Mouse (Mus musculus): ENCODE measurements at regions not wholly inside any gene's neighbourhood (a gene's known extent, or its start where the extent isn't known, plus 50 kb on each side); places are given as distances from the start of the nearest gene placed in this dataset.
A peak's percentile ranks its signal among the peaks of the same experiment; 100 is the strongest.

DNA sequence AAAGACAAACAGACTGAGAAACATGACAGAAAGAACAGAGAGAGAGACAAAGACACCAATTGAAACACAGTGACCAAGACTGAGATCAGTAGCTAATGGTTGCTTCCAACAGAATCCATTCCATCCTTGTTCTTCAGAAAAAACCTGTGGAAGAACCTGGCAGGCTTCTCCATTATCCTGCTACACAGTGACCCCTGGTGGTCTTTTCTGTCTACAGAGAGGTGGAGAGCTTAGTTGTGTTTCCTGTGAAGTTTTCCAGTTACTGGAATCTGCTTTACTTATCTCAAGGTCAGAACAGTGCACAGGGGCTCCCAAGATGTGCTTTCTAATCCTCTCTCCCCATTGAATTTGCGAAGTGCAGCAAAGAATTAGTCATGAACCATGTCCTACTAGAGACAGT is 339.1 kb upstream of the Msl3l2 start:
- peak in 1 of 2 experiments; percentile 10 for DNase-seq (ENCODE audit: low spot score in 2 of 2)

DNA sequence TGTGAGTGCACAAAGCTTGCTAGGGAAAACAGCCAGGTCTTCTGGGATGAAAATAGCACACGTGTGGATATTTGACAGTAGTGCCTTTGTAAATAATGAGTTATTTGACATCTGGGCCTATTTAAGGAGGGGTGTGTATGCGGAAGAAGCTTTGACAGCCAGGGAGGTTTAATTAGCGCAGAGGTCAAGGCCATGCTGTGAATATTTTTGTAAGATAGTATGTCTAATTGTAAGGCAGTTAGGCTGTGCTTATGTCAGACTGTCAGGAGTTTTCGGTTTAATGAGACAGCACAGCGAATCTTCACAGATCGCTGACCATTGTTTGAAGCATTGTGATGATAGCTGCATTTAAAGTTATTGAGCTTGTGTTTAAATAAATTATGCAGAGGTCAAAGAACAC is 337.1 kb upstream of the Msl3l2 start:
- no peak for DNase-seq (ENCODE audit: low spot score in 2 of 2)

DNA sequence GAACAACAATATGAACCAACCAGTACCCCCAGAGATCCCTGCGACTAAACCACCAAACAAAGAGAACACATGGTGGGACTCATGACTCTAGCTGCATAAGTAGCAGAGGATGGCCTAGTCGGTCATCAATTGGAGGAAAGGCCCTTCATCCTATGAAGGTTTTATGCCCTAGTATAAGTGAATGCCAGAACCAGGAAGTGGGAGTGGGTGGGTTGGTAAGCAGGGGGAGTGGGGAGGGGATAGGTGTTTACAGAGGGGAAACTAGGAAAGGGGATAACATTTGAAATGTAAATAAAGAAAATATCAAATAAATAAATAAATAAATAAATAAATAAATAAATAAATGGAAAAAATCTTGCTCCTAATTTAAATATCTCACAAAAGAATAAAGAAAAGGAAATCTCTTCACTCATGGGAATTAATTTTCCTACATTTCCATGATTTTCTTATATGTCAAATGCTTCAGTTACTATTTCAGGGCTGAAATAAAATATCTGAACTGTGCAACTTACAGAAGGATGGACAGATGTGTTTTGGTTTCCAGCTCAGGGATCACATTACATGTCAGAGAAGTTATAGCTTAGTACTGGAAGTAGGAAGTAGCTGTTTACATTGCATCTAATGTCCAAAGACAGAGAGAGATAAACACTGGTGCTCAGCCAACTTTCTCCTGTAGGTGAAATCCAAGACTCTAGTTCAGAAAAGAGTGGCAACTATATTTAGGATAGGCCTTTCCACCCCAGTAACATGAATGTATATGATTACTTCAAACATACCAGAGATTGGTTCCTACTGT is 323.8 kb upstream of the Msl3l2 start:
- no peak for DNase-seq (ENCODE audit: low spot score in 2 of 2)

DNA sequence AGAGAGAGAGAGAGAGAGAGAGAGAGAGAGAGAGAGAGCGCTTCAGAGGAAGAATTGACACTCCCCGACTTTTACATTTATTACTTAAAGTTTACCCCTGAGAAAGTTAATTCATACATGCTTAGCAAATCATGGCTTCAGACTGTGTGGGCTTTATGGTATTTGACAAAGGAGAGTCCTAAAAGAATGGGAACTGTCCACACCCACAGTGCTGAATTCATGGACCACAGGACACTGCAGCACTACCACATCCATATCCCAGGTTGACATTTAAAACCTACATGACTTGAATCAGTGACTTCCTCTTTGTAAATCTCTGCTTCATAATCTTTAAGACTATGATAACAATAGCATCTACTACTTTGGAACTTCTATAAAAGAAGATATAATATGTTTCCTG is 292.8 kb upstream of the Msl3l2 start:
- DNase-seq (ENCODE audit: low spot score in 2 of 2): no peak

DNA sequence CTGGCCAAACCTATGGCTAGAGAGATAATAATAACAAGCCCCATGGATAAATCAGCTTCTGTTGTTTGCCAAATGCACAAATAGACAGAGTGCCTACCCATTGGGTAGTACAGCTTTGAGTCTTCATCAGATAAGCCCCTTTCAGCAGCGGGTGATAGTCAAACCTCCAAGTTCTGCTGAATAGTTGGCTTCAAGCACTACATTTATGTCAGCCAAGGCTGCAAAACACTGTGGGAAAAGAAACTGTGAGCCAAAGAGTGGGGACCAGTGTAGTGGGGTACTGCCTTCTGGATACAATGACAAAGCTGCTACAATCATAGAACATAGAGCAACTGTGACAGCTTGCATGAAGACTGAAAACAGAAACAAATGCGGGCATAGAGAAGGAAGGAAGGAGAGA is 255.4 kb upstream of the Msl3l2 start:
- no peak for DNase-seq (ENCODE audit: low spot score in 2 of 2)

DNA sequence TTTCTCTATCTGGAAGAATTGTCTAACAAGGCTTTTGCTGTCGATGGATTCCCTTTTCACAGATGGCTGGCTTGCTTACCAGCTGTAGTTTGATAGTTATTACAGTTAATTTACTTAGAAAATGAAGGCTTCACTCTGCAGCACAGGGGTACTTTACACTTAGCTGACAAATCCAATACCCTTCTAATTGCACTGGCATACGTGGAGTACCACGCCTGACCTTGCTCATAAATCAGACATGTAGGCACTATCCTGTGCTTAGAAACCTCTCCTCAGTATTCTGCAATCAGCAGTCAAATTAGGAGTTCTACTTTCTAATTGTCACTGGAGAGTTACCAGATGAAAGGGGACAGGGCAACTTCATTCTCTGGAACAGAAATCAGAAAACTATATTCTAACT is 214.1 kb upstream of the Msl3l2 start:
- DNase-seq (ENCODE audit: low spot score in 2 of 2): no peak

DNA sequence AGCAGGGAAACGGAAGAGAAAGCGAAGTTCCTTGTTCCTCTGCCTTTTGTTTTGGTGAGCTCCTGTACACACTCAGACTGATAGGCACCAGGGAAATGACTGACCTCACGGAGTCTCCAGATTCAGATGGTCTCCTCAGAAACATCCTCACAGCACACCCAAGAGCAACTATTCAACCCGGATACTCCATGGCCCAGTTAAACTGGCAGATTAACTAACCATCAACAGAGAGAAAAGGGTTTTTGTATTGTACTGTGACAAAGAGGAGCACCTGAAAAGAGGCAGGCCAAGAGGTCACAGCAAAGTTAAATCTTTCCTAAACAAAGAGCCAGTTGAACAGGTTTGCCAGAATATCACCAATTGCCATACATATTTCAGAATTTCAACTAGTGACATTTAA is 177.6 kb upstream of the Msl3l2 start:
- DNase-seq (ENCODE audit: low spot score in 2 of 2): no peak

DNA sequence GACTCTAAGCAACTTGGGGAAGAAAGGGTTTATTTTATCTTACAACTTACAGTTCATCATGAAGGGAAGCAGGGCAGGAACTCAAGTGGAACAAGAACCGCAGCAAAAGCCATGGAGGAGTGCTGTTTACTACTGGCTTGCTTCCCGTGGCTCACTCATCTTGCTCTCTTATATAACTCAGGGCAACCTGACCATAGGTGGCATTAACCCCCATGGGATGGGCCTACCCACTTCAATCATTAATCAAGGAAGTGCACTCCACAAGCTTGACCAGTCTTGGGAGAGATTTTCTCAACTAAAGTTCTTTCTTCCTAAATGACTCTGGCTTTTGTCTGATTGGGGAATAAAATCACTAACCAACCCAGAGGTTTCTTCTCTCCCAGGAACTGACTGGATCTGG is 172.7 kb upstream of the Msl3l2 start:
- DNase-seq (ENCODE audit: low spot score in 2 of 2): no peak

DNA sequence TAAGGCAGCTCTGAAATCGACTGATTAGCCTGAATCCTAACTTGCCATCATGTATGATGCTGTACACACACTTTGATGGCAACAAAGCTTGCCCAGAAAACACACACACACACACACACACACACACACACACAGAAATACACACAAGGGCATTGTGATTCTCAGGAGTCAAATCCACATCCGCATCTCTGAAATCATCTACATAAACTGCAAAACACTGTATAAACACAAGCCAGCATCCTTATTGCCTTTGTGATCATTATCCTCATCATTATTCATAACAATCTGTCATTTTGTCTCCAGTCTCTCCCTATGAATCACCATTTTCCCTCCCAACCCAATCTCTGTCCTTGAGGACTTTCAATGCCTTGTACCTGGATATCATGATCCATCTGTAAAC is 171.3 kb upstream of the Msl3l2 start:
- no peak for DNase-seq (ENCODE audit: low spot score in 2 of 2)

DNA sequence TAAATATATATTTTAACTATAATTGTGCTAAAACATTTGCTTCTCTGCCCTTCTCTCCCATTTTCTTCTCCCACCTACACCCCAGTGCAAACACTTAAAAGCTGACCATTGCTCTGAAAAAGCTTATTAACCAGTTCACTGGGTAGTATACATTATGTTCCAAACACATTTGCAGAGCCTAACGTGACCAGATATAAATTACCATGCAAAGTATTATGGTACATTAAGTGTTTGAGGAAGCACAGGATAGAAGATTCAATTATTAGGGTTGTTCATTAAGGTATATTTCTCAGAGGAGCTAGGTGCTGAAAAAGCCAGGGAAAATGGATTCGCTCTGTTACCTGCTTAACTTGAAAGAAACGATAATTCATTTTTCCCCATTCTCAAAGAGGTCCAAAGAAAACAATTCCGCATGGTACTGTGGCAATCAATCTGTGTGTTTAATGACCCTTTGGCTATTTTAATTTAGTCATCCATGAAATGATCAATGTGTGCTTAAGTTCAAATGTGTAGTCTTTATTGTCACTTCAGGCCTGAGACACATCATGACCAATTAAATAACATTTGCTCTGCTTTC is 144.0 kb upstream of the Msl3l2 start:
- no peak for DNase-seq (ENCODE audit: low spot score in 2 of 2)

Measured in thymus, postnatal 10 days (tissue).